Mouse (Mus musculus) granulocyte monocyte progenitor cell, adult 5-6 weeks (primary cell): Measurements from ENCODE around the gene Eef1akmt2. TPM values are rescaled to one million over a fixed set of nuclear protein-coding genes. Genes with fewer than 3 reads are reported as not detected.
A peak's percentile ranks its signal among the peaks of the same experiment; 100 is the strongest.

ENCODE experiments used
- ATAC-seq: replicated peaks from 2 replicates; pipeline ENCODE4 v1.8.0; 2016; ENCODE audit warnings: mild to moderate bottlenecking, moderate TSS enrichment, inconsistent platforms; ENCODE audit not compliant: poor library complexity, severe bottlenecking
- total RNA-seq, 2 experiments: library from RNA; stranded (forward) in 1 of 2; stranded (reverse) in 1 of 2; fragments of 200-712, 200-1000 nt in 1 of 2; fragments of >200 nt in 1 of 2; fragmentation: Nextera tagmentation in 1 of 2; gene quantifications; 2 replicates each; pipeline ENCODE4 v1.2.3; 2014 to 2017

Eef1akmt2 gene
- total RNA-seq, 2 experiments from 2014 or later, result 22.1 to 61.2 TPM

DNA sequence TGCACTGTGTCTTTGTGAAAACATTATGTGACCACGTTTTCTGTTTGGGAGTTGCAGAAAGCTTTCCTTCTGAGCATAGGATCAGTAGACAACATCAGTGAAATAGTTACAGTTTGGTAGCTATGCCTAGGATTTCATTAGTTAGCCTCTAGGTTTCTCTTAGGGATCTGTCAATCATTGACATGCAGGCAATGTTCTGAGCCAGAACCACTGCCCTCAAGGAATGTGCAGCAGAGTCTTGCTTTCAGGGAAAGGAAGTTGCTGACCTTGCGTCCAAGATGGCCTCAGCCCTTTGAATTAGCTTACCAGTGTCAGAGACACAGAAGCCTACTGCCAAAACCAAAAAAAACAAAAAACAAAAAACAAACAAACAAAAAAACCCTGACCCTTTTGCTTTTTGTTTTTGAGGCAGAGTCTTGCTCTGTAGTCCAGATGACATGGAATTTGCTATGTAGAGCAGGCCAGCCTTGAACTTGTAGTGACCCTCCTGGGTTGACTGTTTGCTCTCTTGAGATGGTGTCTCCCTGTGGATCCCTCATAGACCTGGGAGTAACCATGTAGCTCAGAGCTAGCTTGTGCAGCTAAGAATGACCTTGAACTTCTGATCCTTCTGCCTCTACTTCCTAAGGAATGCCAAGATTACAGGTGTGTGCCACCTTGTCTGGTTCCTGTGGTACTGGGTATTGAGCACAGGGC lies 23.1 kb upstream of the Eef1akmt2 start:
- no peak for ATAC-seq

DNA sequence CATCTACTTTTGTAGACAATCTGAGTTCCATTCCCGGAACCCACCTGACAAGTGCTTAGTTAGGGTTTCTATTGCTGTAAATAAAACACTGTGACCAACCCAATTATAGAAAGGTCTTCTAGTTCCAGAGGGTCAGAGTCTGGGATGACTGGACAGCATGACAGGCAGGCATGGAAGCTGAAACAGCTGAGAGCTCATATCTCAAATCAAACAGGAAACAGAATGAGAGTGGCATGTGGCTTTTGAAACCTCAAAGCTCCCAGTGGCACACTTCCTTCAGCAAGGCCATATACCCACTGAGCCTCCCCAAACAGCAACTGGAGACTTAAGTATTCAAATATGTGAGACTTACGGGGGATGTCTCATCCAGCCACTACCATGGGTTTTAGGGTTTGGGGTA lies 20.6 kb upstream of the Eef1akmt2 start:
- 0 out of 2 replicates have a peak, but pooled peaks have one; percentile 20 for ATAC-seq

- peak; percentile 46 for ATAC-seq
Observed at GRCm38 (mm10) chr7:132866316-132866715, 13.8 kb upstream of the Eef1akmt2 start.

DNA sequence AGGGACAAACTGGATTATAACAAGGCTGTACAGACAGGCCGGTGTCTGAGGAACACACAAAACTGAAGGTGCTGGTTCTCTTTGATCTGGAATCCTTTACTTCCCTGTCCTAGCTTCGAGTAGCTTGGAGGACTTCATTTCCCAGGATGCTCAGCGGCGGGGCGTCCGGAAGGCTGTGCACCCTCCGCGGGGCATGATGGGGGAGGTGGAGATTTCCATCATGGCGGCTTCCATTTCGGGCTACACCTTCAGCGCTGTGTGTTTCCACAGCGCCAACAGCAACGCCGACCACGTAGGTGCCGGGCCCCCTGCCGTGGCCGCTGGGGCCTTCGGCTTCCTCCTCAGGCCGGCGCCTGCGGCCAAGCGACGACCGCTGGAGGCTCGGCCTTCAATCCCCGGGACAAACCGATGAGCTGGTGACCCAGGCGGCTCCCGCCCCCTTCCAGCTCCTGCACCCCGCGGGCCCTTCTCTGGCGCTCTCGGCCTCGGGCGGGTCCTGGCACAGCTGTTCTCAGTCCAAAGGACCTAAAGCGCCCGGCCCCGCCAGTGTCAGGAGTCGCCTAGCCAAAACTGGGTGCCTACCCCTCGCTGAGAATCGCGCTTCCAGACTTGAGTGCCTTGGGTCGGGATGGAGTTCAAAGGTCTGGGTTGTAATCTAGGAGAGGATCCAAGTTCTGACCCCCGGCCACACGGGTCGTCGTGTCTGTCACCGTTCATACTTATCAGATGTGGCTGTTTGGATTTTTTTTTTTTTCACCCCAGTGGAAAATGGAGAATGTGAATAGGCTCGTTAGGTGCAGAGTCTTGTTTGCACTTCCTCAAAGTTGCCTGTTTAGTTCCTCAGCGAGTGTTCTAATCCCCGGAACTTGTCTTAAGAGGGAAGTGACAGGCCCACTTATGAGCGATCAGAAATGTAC lies 6.8 kb upstream of the Eef1akmt2 start, which contains the start of gene Abraxas2:
Gene Abraxas2, plus strand, starts transcription at position 184 of the 917 bp plus-strand sequence.
- peak; percentile 92 for ATAC-seq

DNA sequence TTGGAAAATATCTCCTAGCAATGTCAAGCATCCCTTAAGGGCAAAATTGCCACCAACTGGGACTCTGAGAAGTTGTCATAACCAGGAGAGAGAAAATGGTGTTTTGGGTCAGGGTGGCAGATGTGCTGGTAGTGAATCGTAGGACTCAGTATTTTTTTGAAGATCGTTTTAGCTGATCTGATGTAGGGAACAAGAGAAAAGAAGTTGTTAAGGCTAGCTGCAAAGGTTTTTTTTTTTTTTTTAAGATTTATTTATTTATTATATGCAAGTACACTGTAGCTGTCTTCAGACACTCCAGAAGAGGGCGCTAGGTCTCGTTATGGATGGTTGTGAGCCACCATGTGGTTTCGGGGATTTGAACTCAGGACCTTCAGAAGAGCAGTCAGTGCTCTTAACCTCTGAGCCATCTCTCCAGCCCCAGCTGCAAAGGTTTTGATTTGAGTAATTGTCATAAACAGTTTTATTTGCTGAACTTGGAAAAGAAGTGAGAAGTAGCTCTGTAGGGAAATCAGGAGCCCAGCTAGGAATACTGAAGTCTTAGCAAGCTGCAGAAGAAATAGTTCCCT lies 5.7 kb upstream of the Eef1akmt2 start:
- no peak for ATAC-seq

DNA sequence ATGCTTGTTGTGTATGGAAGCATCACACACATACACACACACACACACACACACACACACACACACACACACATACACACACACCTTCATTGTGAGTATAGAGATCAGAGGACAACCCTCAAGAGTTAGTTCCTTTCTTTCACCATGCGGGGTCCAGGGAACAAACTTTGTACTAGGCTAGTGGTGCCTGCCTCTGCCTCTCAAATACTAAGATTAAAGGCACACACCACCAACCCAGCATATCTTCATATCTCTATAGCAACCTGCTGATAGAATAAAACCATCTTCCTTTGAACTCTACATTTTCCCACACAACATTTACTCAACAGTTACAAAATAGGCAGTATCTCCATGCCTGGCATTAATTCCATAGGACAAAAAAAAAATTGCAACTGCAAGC lies 3.6 kb upstream of the Eef1akmt2 start:
- no peak for ATAC-seq

DNA sequence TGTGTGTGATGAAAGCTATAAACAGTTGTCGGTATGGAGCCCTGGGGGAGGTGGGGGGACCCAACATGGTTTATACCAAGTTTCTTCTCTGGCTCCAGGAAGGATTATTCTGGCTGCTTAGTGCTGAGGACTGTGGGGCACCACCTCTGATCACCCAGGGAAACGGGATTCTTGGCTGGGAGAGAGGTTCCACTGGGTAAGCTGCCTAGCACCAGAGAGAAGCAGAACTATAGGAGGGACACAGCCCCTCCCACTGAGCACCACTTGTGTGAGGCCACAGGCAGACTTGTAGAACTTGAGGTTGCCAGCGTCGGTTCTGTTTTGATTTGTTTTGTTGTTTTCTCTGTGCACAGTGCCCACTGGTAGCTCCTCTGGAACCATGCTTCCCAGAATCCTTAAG lies 1.5 kb upstream of the Eef1akmt2 start:
- ATAC-seq, result no peak

DNA sequence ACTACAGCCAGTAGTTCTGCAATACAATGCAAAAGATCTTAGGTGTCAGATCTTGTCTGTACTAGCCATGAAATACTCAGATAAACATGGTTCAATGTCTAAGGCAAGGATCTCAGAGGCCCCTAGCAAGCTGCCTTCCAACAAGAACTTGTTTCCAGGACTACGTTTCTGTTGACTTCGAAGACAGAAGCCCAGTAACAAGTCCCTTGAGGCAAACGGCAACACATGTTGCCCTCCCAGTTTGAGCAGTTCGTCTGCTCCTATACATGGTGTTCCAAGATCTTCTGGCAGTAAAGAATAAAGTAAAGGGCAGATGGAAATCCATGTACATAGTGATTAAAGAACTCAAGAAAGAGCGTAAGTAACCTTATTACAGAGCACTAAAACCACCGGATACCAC lies 888 bp upstream of the Eef1akmt2 start:
- no peak for ATAC-seq

GRCm38 (mm10) chr7:132843152-132843551 lies 9.3 kb downstream of the Eef1akmt2 start:
- peak; percentile 76 for ATAC-seq

GRCm38 (mm10) chr7:132842455-132842854 lies 10.0 kb downstream of the Eef1akmt2 start:
- ATAC-seq, result no peak

GRCm38 (mm10) chr7:132841287-132841686 lies 11.2 kb downstream of the Eef1akmt2 start:
- ATAC-seq, result no peak

DNA sequence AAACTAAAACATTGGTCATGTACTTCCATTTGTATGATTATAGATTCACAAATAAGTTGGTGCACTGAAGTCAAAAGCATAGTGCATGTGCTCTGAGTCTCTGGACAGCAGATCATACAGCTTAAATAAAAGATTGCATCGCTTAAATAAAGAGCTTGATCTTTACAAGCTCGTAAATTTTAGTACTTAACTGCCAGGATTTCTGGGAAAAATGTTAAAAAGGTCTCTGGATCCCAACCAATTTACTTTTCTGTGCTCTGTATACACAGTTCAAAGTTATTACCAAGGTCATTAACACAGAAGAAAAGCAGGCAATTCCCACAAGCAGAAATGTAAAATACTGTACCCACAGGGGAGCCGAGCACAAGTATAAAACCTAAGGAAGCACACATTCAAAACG lies 21.5 kb downstream of the Eef1akmt2 start:
- ATAC-seq, result no peak

DNA sequence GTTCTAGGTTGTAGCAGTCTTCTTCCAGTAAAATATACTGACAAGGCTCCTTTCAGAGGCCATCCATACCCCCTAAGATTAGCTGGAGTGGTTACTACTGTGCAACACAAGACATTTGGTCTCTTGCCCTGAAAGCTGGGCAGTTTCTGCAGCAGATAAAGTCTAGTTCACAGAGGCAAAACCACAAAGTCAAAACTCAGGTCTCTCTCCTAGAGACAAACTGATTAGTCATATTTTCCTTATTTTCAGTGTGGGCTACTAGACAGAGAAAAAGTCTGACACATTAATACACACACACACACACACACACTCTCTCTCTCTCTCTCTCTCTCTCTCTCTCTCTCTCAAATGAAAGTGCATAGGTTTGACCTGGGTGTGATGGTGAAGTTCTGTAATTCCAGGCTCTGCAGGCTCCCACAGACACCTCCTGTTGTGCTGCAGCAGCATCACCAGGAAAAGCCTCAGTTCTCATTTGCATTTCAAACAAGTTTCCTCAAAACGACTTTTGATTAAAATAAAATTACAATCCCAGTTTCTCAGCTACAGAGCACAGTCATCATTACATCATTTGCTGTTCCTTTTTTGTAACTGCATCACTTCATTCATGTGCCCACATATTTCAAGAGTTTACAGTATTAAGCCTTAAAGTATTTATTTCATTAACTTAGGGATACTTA lies 28.0 kb downstream of the Eef1akmt2 start:
- ATAC-seq, result no peak

GRCm38 (mm10) chr7:132823832-132824231 lies 28.6 kb downstream of the Eef1akmt2 start:
- no peak for ATAC-seq

DNA sequence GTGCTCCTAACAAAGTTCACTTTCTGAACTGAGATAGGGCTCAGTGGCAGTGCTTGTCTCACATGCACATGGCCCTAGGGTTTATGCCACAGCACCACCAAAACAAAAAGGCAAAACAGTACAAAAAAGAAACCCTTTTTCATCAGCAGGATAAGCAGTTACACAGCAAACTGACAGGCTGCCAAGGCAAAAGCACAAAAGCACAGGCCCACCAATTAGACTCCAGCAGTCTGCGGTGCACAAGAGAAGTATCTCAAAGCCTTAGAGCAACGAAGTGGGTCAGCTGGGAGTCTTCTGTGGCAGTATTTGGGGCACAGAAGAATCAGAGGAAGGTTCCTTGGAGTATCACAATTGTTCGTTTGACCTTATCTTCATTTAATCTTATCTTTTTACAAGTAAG lies 31.8 kb downstream of the Eef1akmt2 start:
- ATAC-seq, result no peak

GRCm38 (mm10) chr7:132817056-132817455 lies 35.4 kb downstream of the Eef1akmt2 start:
- no peak for ATAC-seq

- ATAC-seq, result no peak
Observed at GRCm38 (mm10) chr7:132816528-132816927, 35.9 kb downstream of the Eef1akmt2 start.

- ATAC-seq, result no peak
Observed at GRCm38 (mm10) chr7:132815081-132815480, 37.4 kb downstream of the Eef1akmt2 start.

DNA sequence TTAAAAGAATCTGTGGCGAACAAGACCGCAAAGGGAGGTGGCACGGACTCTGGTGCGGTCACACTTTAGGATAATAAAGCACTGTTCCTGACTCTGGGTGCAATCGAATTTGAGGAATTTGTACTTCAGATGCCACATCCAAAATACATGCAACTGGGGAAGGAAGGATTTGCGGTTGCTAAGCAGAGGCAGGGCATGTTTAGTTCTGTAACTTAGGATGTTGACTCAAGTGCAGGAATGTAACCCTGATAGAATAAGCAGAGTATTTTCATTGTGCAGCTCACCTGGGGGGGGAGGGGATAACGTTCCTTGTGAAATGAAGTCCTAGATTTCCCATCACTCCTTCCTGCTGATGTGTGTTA lies 38.4 kb downstream of the Eef1akmt2 start:
- no peak for ATAC-seq

GRCm38 (mm10) chr7:132813416-132814088 lies 38.9 kb downstream of the Eef1akmt2 start, which contains the start of gene Fam53b:
TSS of gene Fam53b (minus strand) at chr7:132813886.
- peak; percentile 45 for ATAC-seq
